Mouse (Mus musculus) adrenal gland, postnatal 4 days (tissue): ENCODE data around the gene Sntb2. TPM values are rescaled to one million over a fixed set of nuclear protein-coding genes. Genes with fewer than 3 reads are reported as not detected.

Experiments used
- total RNA-seq, 2 experiments: library from RNA; stranded (reverse); gene quantifications; 2 replicates each; pipeline ENCODE4 v1.2.3; 2021

Sntb2 gene
- total RNA-seq, 2 experiments from 2014 or later: 37.2 to 39.0 TPM

Other genes starting within 250 kb of the Sntb2 start
- gene Has3, start 65.5 kb upstream of the Sntb2 start, total RNA-seq: 1 to 10 TPM; 1.1 to 1.3 TPM
- gene Utp4, start 42.1 kb upstream of the Sntb2 start, total RNA-seq: 10 to 100 TPM; 45.1 to 47.0 TPM
- gene Vps4a, start 95.5 kb downstream of the Sntb2 start, total RNA-seq: 10 to 100 TPM; 69.6 to 72.7 TPM
- 10 to 100 TPM; 33.5 to 38.3 TPM for gene Pdf, start 112.9 kb downstream of the Sntb2 start, total RNA-seq
- 10 to 100 TPM; 32.4 to 37.4 TPM for gene Cog8, start 120.9 kb downstream of the Sntb2 start, total RNA-seq
- gene Nip7, start 121.1 kb downstream of the Sntb2 start, total RNA-seq: 10 to 100 TPM; 57.7 to 60.0 TPM
- gene Tmed6, start 129.9 kb downstream of the Sntb2 start, total RNA-seq: 1 to 10 TPM in 1 of 2 experiments, not detected in 1; 8.2 TPM
- gene Terf2, start 160.8 kb downstream of the Sntb2 start, total RNA-seq: 10 to 100 TPM; 35.7 to 38.4 TPM
- gene Cyb5b, start 214.9 kb downstream of the Sntb2 start, total RNA-seq: 100 to 1,000 TPM; 297 to 305 TPM